Mouse (Mus musculus) liver, adult 2 months (tissue): ENCODE data around the gene Surf4.

Experiments
- CTCF ChIP-seq: fragments of 200-500 bp; IDR thresholded peaks from 2 replicates; pipeline ENCODE4 v1.5.1; 2011; ENCODE audit warnings: low read depth, low read length, control low read depth
- POLR2A ChIP-seq: fragments of 200-500 bp; IDR thresholded peaks from 2 replicates; pipeline ENCODE4 v1.6.1; 2011; ENCODE audit warnings: low read length, control low read depth; ENCODE audit not compliant: insufficient read depth; ENCODE audit errors: extremely low read depth

GRCm38 (mm10) chr2:26943253-26943652 is 9.5 kb upstream of the Surf4 start:
- TF ChIP-seq CTCF (no peak), POLR2A (no peak)
